Mouse (Mus musculus): ENCODE measurements at regions not wholly inside any gene's neighbourhood (a gene's known extent, or its start where the extent isn't known, plus 50 kb on each side); places are given as distances from the start of the nearest gene placed in this dataset.

DNA sequence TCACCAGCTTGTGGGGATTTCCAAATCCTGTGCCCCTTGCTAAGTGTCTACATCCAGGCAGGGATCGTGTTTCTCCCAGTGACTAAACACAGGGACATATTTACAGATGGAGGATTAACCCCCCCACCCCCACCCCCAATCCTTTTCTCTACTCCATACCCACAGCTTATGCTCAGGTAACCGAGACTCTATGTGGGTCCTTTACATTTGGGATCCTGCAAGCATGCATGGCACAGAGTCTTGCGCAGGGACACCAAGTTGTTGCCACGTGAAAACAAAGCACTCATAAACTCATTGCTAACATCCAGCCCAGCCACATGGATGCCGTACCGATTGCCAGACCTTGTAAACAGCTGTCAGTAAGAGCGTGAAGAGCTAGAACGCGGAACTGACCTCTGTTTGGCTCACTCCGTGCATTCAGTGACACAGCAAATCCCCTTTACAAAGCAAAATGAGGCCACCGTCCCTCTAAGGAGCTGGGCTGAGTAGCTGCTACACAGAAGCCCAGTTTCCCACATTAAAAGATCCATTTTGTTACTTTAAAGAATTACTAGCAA lies 1204.9 kb upstream of the A1bg start:
- DNase-seq, result no peak

DNA sequence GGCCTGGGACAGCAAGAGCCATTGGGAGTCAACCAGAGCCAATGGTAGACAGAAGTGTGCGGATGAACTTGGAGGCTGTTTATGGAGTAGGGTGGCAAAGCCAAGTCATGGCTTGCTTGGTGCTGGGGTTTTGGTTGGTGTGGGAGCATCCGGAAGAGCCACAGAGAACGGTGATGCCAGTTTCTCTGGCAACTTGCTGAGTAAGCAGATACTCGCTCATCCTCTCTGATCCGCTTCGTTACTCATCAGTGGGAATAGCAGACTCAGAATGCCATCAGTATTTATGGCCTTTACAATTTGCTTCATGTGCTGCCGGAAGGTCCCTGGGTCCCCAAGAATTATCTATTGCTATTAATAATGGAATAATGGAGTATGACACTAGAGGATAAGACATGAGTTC lies 1202.9 kb upstream of the A1bg start:
- no peak for DNase-seq

DNA sequence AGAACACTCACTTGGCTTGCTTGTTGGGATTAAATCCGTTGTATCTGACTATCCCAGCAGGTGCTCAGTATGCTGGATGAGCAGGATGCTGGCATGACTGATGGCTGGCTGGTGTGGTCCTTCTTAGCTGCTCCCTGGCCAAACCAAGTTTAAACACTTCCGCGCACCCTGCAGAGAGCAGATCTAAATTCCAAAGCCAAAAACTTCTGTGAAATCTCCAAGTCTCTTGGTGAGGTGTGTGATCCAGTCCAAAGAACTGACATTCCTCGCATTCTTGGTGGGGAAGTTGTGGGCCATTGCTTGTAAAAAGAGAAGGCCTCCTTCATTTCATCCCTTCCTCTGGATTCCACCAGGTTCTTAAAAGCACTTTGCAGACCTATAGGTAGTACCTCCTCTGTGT lies 1200.9 kb upstream of the A1bg start:
- DNase-seq, result no peak

- DNase-seq, result no peak
Measured at GRCm38 (mm10) chr15:62122265-62123023, 1199.6 kb upstream of the A1bg start.

DNA sequence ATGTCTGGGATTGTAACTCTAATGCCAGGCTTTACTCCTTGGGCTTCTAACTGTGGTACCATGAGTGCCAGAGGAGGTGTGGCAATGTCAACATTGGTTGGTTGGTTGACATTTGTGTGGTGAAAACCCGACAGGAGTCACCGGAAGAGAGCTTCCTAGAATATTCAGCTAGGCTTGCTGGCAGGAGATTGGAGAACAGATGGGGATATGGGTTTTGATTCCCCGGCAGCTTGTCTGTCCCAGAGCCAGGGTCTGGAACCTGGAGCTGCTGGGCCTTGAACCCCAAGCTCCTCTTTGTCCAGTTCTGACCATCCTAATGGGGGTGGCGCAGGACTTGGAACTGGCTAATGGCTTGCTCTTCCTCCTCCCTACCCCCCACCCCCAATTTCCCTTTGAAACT lies 1198.9 kb upstream of the A1bg start:
- DNase-seq, result no peak

DNA sequence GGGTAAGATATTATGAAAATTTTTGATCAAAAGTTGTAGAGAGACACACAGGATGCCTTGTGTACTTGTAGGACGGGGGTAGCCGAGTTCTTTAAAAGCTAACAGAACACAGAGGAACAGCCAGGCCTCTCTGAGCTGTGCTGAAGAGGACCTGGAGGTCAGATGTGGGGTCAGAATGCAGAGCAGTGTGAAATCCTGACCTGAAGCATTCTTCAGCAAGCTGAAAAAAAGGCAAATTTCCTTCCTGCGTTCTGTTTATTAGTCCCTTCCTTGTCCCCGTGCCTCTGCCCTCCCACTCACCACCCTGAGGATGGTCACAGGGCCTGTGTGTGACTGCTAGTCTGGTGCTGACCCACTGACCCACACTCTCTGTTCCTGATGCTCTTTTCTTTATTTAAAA lies 1197.9 kb upstream of the A1bg start:
- no peak for DNase-seq

- no peak for DNase-seq
Measured at GRCm38 (mm10) chr15:62118997-62119396, 1196.2 kb upstream of the A1bg start.

DNA sequence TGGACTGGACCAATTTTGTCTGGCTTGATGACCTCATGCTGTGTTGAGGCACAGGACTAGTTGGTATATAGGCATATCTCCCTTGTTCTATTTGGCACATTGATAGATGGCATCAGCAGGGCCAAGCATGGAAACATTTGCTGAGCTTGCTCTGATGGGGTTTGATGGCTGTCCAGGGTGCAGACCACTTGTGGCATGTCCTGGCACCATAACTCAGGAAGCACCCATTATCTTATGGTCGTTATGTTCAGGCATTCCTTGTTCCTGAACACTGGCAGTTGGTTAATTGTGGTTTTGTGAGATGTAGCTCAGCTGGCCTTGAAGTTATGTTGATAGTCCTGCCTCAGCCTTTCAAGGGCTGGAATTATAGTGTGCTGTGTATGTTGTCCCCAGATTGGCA lies 1193.4 kb upstream of the A1bg start:
- DNase-seq, result no peak

DNA sequence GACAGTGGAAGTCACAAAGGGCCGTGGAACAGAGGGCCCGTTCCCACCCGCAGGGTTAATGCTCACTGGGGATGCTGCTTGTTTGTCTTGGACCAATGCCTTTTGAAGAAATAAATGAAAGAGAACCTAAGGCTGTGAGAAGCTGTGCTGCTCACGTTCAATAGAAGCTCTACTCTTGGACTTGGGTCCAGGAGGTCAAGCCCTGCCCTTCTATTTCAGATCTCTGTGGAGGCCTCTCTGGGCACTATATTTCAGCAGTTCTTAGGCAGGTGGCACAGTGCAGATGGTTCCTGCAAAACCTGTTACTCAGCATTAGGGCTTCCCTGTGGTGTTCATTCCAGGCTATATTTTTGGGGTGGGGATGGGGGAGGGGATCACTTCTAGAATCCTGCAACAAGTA lies 1192.0 kb upstream of the A1bg start:
- DNase-seq, result no peak

GRCm38 (mm10) chr15:62112151-62112550 lies 1189.3 kb upstream of the A1bg start:
- DNase-seq, result no peak

DNA sequence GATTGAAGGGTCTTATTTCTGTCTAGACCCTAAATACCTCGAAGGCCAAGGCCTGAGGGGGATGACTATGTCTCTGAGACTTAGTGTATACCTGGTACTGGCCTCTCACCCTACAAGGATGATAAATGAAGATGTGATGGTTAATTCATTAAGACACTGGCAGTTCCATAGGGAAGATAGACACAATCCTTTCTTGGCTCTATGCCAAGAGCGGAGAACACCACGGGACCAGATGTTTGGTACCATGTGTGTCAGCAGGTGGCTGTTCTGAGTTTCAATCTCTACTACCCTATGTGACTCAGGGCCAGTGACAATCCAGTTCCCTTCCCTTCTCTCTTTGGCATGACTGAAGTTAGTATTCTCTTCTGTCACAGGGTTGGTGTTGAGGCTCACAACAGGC lies 1185.2 kb upstream of the A1bg start:
- no peak for DNase-seq

GRCm38 (mm10) chr15:62106518-62106975 lies 1183.7 kb upstream of the A1bg start:
- peak; percentile 91 to 94 for DNase-seq

- no peak for DNase-seq
Measured at GRCm38 (mm10) chr15:62105483-62105882, 1182.7 kb upstream of the A1bg start.

- peak; percentile 41 to 58 for DNase-seq
Measured at GRCm38 (mm10) chr15:62104653-62105052, 1181.8 kb upstream of the A1bg start.

DNA sequence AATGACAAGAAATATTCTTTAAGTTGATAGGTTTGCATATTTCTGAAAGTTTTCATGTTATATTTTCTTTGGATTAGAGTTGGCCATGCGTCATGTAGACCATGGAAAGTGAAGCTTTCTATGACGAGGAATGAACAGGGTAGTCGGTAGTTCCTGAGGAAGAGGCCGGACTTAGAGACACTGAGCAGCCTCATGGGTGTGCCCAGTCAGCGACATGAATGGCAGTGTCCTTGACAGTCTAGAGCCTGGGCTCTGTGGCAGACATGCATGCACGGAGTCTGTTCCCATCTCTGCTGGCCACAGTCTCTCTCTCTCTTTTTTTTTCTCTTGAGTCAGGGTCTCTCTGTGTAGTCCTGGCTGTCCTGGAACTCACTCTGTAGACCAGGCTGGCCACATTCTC lies 1176.9 kb upstream of the A1bg start:
- DNase-seq, result peak in 1 of 2 experiments; percentile 19

DNA sequence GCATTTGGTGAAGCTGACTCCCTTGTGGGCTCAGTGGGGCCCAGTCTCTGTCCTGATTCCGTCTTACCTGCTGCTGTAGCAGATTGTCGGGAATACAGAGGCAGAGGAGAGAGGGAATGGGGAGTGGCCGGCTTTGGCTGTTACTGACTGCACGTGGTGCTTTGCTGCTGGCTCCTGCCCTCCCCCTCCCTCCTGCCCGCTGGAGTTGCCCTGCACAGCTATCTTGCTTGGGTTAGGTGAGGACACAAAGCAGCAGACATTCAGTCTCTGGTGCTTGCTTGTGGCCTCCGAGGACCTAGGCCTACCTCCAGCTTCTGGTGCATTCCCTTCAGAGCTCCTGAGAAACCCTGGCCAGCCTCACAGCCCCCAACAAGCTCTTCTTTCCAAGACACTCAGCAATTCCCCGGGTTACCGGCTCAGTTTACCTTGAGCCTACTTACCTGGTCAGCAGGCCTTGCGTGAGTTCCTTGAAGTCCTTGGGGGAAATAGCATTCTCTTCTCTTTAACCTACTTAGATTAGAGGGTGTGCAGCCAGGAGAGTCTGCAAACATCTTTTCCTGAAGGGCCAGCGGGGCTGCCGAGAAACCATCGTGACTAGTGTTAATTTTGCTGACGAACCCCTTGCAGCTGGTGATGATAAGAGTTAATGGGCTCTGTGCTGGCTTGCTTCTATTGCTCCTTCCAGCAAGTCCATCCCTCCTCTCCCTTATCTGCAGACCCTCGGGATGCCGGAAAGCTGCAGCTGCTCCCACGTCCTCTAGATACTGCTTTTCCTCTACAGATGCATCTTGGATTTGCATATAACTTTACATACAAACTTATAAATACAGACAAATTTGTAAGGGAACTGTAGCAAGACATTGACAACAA lies 1176.2 kb upstream of the A1bg start:
- peak in 1 of 2 experiments; percentile 55 for DNase-seq

GRCm38 (mm10) chr15:62096778-62097177 lies 1174.0 kb upstream of the A1bg start:
- no peak for DNase-seq

GRCm38 (mm10) chr15:62095198-62095597 lies 1172.4 kb upstream of the A1bg start:
- DNase-seq, result no peak

DNA sequence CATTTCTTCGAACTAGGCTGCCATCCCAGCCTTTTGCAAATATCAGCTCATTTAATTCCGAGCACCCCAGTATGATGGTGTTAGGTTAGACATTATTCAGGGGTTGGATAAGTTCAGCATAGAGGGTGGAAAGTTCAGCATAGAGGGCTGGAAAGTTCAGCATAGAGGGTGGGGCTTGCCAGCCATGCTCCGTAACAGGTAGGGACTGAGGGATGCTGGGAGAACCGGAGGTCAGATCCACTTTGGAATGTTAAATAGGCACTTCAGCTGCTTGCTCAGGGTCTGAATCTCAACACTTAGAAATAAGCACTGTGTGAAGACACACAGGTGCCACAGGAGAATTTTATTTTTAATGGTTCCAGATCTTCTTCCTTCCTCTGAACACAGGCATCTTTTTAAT lies 1170.9 kb upstream of the A1bg start:
- DNase-seq, result no peak

DNA sequence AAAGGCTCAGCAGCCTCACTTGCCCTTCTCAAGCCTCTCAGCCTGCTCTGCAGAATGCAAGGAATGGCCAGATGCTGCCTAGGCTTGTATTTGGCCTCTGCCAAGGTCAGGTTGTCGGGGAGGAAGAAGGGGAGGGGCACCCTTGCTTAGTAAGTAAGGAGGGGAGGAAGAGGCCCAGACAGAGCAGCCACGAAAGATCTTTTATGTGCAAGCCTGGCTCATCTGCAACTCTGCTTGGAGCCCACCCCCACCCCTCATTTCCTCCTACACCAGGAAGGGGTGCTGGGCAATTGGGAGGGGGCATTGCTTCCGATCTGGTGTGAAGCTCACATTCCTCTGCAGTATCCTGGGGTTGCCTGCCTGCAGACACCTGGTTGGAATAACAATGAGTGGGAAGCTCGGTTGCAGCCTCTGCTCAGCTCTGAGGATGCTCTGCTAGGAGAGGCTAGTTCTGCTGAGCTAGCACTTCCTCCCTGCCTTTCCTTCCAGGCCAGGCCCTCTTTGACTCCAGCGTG lies 1169.9 kb upstream of the A1bg start:
- DNase-seq, result peak; percentile 50 to 66

DNA sequence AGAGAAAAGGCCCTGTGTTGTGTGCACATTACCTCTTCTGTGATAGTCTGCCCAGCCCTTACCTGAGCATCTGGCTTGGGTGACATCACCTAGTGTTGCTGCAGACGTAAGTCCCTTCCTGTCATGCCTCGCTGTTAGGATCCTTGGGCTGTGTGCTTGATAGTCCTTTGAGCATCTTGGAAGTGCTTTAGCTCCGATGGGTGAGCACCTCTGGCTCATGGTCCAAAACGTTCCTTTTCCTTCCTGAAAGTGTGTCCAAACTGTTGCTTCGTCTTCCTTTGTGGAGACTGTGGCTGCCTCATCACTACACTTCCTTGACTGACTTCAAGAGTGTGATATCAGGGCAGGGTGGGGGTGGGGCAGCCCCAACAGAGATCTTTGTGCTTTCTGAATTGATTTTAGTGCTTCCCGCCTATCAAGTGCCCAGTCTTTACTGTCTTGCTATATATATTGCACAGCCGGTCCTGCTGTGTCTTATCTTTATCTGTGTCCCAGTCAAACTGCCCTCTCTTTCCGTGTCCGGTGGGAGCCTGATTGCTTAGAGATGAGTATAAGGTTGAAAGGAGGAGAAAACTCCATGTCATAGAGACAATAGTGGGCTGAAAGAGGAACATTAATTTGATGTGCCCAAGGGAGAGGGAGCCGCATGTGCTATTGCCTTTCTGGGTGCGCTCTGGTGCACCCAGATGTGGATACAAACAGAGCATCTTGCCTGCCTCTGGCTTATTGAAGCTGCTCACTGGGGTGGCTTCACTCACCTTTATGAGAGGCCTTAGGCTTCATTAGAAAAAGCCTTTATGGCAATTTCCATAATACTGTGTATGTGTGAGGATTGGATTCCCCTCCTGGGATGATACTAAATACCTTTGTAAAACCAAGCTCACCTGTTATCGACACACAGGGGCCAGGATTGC lies 1169.2 kb upstream of the A1bg start:
- DNase-seq, result no peak

DNA sequence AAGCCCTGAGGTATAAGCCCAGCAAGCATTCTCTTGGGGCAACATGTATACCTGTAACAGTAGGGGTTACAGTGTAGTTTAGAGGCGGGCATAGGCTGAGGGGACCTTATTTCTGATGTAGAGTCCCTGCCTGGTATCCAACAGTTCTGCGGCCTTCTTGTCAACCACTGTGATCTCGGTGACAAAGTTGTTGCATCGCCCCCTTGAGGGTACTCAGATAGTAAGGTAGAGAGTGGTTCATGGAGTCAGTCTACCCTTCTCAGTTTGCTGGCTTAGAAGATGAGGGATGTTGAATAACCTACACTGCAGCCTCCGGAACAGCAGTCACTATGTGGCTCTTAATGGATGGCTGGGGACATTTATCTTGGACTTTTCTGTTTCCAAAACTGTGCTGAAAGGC lies 1168.3 kb upstream of the A1bg start:
- no peak for DNase-seq

Measured in adrenal gland, postnatal 36 days (tissue).